Mouse (Mus musculus) left cerebral cortex, adult 18-20 months (tissue): Measurements from ENCODE around the gene Sh3gl1. TPM values are rescaled to one million over a fixed set of nuclear protein-coding genes. Genes with fewer than 3 reads are reported as not detected.
A peak's percentile ranks its signal among the peaks of the same experiment; 100 is the strongest.

ENCODE experiments used
- DNase-seq, 2 experiments: peaks; one replicate each; pipeline ENCODE4 v3.0.0; 2021 to 2022; ENCODE audit warnings: low spot score in 2 of 2, mixed read lengths in 1 of 2
- total RNA-seq, 2 experiments: library from RNA; stranded (reverse); gene quantifications; 2 replicates each; pipeline ENCODE4 v1.2.3; 2021

Gene Sh3gl1
- total RNA-seq, 2 experiments from 2014 or later, result 36.4 to 39.3 TPM

- no peak for DNase-seq
These were observed 36.5 kb downstream of the Sh3gl1 start for GRCm38 (mm10) chr17:55999794-56000499.

- no peak for DNase-seq
These were observed 40.4 kb downstream of the Sh3gl1 start for GRCm38 (mm10) chr17:55996007-55996406.

GRCm38 (mm10) chr17:55990278-55990898, 46.0 kb downstream of the Sh3gl1 start:
- no peak for DNase-seq

GRCm38 (mm10) chr17:55986030-55986961, 50.1 kb downstream of the Sh3gl1 start, which contains the start of gene Fsd1:
Gene Fsd1 (plus strand): TSS chr17:55986509.
- DNase-seq, result peak; percentile 83 to 88

- no peak for DNase-seq
These were observed 59.1 kb downstream of the Sh3gl1 start for GRCm38 (mm10) chr17:55977301-55977700.

- peak; percentile 77 for DNase-seq
These were observed 60.1 kb downstream of the Sh3gl1 start for GRCm38 (mm10) chr17:55976255-55976862.

- DNase-seq, result no peak
These were observed 65.0 kb downstream of the Sh3gl1 start for GRCm38 (mm10) chr17:55971453-55971852.

- DNase-seq, result peak in 1 of 2 experiments; percentile 61
These were observed 66.2 kb downstream of the Sh3gl1 start, which contains the start of gene Shd for GRCm38 (mm10) chr17:55969966-55970891. Gene Shd (plus strand): TSS chr17:55970467.

- peak in 1 of 2 experiments; percentile 46 for DNase-seq
These were observed 66.9 kb downstream of the Sh3gl1 start for GRCm38 (mm10) chr17:55969560-55969959.

- DNase-seq, result no peak
These were observed 68.2 kb downstream of the Sh3gl1 start for GRCm38 (mm10) chr17:55968210-55968609.

- no peak for DNase-seq
These were observed 69.2 kb downstream of the Sh3gl1 start for GRCm38 (mm10) chr17:55967186-55967585.

Other genes starting within 250 kb of the Sh3gl1 start
- gene Zfp119a, start 157.7 kb downstream of the Sh3gl1 start, total RNA-seq, result 1 to 10 TPM; 5.5 to 6.2 TPM
- 1 to 10 TPM; 6.1 to 8.8 TPM for gene Zfp959, start 144.5 kb downstream of the Sh3gl1 start, total RNA-seq
- 1 to 10 TPM; 3.3 to 4.2 TPM for gene Zfp119b, start 87.1 kb downstream of the Sh3gl1 start, total RNA-seq
- gene Ebi3, start 84.0 kb downstream of the Sh3gl1 start, total RNA-seq, result 1 to 10 TPM; 1.3 to 1.8 TPM
- 10 to 100 TPM; 15.0 to 15.2 TPM for gene Yju2, start 77.5 kb downstream of the Sh3gl1 start, total RNA-seq
- 10 to 100 TPM; 39.2 to 41.0 TPM for gene Shd, start 66.2 kb downstream of the Sh3gl1 start, total RNA-seq
- 10 to 100 TPM; 81.3 to 86.5 TPM for gene Fsd1, start 50.1 kb downstream of the Sh3gl1 start, total RNA-seq
- gene Stap2, start 31.1 kb downstream of the Sh3gl1 start, total RNA-seq, result 1 to 10 TPM; 1.9 to 2.8 TPM
- 10 to 100 TPM; 85.0 to 94.3 TPM for gene Mpnd, start 30.9 kb downstream of the Sh3gl1 start, total RNA-seq
- 1 to 10 TPM; 1.9 to 2.7 TPM for gene Chaf1a, start 3.8 kb upstream of the Sh3gl1 start, total RNA-seq
- 10 to 100 TPM; 84.1 to 97.8 TPM for gene Ubxn6, start 38.4 kb upstream of the Sh3gl1 start, total RNA-seq
- 10 to 100 TPM; 90.6 to 95.8 TPM for gene Hdgfl2, start 43.0 kb upstream of the Sh3gl1 start, total RNA-seq
- gene Plin4, start 73.2 kb upstream of the Sh3gl1 start, total RNA-seq, result 1 to 10 TPM; 2.6 to 3.4 TPM
- gene Plin5, start 81.0 kb upstream of the Sh3gl1 start, total RNA-seq, result under 1 TPM; 0.37 to 0.60 TPM
- 1 to 10 TPM; 1.8 to 3.6 TPM for gene Lrg1, start 85.4 kb upstream of the Sh3gl1 start, total RNA-seq
- gene Sema6b, start 103.7 kb upstream of the Sh3gl1 start, total RNA-seq, result 100 to 1,000 TPM; 116 to 117 TPM
- gene Tnfaip8l1, start 125.8 kb upstream of the Sh3gl1 start, total RNA-seq, result 1 to 10 TPM; 6.8 to 7.9 TPM
- 10 to 100 TPM; 38.8 to 40.9 TPM for gene Mydgf, start 147.3 kb upstream of the Sh3gl1 start, total RNA-seq
- gene Dpp9, start 182.3 kb upstream of the Sh3gl1 start, total RNA-seq, result 10 to 100 TPM; 59.7 to 69.5 TPM
- 10 to 100 TPM; 29.9 to 31.9 TPM for gene Fem1a, start 220.2 kb upstream of the Sh3gl1 start, total RNA-seq
- 1 to 10 TPM; 5.2 to 7.6 TPM for gene Ticam1, start 240.2 kb upstream of the Sh3gl1 start, total RNA-seq